Mouse (Mus musculus) olfactory bulb, adult 2 months (tissue): ENCODE data around the gene Hpf1. TPM values are rescaled to one million over a fixed set of nuclear protein-coding genes. Genes with fewer than 3 reads are reported as not detected.

Experiments
- H3K27ac ChIP-seq: fragments of 200-500 bp; 2 replicates; pipeline ENCODE4 v1.5.1; 2012; ENCODE audit warnings: low read depth, low read length; ENCODE audit not compliant: insufficient read depth
- H3K4me1 ChIP-seq: fragments of 200-500 bp; 2 replicates; pipeline ENCODE4 v1.6.1; 2012; ENCODE audit warnings: low read length; ENCODE audit not compliant: control insufficient read depth, insufficient read depth
- H3K4me3 ChIP-seq: fragments of 200-500 bp; 2 replicates; pipeline ENCODE4 v1.5.1; 2012; ENCODE audit warnings: mild to moderate bottlenecking, low read depth, low read length, moderate library complexity; ENCODE audit not compliant: insufficient read depth
- CTCF ChIP-seq: fragments of 200-500 bp; IDR thresholded peaks from 2 replicates; pipeline ENCODE4 v1.5.1; 2012; ENCODE audit warnings: low read depth, mild to moderate bottlenecking, low read length, moderate library complexity; ENCODE audit not compliant: insufficient read depth
- POLR2A ChIP-seq: fragments of 200-500 bp; IDR thresholded peaks from 2 replicates; pipeline ENCODE4 v1.6.1; 2012; ENCODE audit warnings: mild to moderate bottlenecking, low read depth, low read length, moderate library complexity; ENCODE audit not compliant: insufficient read depth
- WGBS: fragments of 180-500 bp; shearing (Covaris S2); methylation state at CpG from one replicate; pipeline ENCODE4 v1.1.7; 2018; 5-methylcytosine and 5-hydroxymethylcytosine counted together
- polyA plus RNA-seq: library from polyadenylated mRNA; stranded (reverse); fragments of >200 nt; gene quantifications from 2 replicates; pipeline ENCODE4 v1.2.4, GENCODE M21; 2012; ENCODE audit warnings: low replicate concordance; ENCODE audit not compliant: missing spikeins, insufficient read depth, insufficient read length

Hpf1 gene
- polyA plus RNA-seq, 1 experiment = not detected

DNA sequence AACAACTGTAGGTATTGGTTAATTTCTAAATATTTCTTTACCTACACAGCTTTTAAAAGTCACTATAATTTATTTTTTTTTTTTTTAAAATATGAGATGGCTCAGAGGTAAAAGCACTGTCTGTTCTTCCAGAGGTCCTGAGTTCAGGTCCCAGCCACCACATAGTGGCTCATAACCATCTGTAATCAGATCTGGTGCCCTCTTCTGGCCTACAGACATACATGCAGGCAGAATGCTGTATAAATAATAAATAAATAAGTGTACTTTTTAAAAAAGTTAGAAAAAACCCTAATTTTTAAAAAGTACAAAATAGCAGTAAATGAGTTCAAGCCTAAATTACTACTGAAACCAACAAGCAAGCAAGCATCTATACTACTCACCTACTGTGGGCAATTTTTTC, 43.4 kb downstream of the Hpf1 start:
- Histone ChIP-seq H3K4me3 (no peak overlapping the region), H3K4me1 (no peaks in the 10 kb centered on the region), H3K27ac (no peak overlapping the region)
- TF ChIP-seq POLR2A (no peak), CTCF (no peak)

DNA sequence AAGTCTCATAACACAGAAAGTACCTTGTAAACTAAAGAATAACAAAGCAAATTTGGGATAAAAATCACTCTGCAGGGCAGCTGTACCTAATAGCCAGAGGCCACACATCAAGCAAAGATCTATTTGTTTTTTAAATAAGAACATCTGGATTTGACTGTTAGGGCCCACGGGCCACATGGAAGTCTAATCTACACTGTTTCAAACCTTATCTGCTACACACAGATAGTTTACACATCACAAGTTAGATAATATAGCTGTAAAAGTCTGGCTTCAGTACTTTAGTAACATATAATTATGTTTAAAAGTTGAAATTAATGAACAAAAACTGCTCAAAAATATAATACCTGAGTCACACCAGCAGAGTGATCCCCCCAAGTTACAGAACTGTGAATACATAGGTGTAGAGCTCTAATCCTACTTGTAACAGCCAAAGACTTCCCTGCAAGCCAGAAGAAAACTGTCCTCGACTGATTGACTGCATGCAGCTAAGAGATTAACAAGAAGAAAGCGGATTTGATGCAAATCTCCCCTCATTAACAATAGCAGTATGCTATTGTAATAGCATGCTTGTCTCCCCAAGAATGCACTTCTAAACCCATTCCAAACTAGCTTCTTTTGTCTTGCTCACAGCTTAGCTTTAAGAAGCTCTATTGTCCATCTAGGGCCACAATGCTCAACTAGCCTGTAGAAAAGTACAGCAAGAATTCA, 48.7 kb downstream of the Hpf1 start:
- TF ChIP-seq POLR2A (no peak), CTCF (no peak)
- no peak overlapping the region for H3K27ac ChIP-seq
- 41% methylated on average over 3 of the region's 3 CpGs for WGBS
- H3K4me3 ChIP-seq = no peak overlapping the region
- no peaks in the 10 kb centered on the region for H3K4me1 ChIP-seq

DNA sequence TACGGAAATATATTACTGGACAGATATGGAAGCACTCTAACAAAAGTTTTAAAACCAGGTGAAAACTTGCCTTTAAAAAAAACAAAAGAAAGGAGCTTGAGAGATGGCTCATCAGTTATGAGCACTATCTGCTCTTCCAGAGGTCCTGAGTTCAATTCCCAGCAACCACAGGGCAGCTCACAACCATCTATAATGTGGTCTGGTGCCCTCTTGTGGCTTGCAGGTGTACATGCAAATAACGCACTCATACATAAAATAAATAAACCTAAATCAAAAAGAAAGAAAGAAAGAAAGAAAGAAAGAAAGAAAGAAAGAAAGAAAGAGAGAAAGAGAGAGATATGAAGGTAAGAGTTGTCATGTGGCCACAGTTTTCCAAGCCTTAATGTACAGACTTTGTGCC, 52.6 kb downstream of the Hpf1 start:
- H3K4me1 ChIP-seq = no peaks in the 10 kb centered on the region
- WGBS = 97% methylated on average over 2 of the region's 2 CpGs
- H3K27ac ChIP-seq = no peak overlapping the region
- no peak overlapping the region for H3K4me3 ChIP-seq
- no peak for TF ChIP-seq CTCF

DNA sequence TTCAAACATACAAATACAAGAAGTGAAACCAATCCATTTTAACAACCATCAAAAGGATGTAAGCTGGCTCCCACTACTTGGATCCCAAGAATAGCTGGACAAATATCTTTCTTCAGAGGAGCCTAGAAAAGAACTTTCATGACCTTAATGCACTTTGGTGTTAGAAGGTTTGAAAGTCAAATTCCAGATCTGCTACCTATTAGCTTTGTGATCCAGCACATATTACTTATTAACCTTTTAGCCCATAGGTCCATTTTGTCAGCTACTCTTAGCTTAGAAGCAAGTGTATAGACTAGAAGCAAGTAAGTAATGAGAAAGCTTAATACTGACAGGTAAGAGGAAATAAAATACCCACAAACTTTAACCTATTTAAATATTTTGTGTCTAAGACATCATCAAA, 57.3 kb downstream of the Hpf1 start:
- TF ChIP-seq CTCF (no peak), POLR2A (no peak)
- Histone ChIP-seq H3K4me1 (no peaks in the 10 kb centered on the region), H3K4me3 (no peak overlapping the region), H3K27ac (no peak overlapping the region)

DNA sequence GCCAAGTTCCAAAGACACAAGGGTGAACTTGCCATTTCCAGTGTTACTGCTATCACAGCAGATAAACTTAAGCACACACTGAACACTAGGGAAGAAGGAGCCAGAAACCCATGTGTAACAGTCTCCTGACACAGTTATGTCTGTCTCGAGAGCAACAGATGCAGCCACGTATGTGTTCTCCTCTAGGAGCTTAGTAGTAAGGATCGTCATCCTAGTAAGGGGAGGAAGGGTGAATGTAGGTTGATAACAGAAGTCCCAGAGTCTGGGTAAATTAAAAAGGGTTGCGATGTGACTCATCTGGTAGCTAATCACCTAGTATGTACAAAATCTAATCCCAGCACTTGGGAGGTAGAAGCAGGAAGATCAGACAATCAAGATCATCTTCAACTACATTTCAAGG, 59.6 kb downstream of the Hpf1 start:
- WGBS = 43% methylated on average over 4 of the region's 4 CpGs
- Histone ChIP-seq H3K4me3 (no peak overlapping the region), H3K27ac (no peak overlapping the region), H3K4me1 (no peaks in the 10 kb centered on the region)
- TF ChIP-seq POLR2A (no peak), CTCF (no peak)

DNA sequence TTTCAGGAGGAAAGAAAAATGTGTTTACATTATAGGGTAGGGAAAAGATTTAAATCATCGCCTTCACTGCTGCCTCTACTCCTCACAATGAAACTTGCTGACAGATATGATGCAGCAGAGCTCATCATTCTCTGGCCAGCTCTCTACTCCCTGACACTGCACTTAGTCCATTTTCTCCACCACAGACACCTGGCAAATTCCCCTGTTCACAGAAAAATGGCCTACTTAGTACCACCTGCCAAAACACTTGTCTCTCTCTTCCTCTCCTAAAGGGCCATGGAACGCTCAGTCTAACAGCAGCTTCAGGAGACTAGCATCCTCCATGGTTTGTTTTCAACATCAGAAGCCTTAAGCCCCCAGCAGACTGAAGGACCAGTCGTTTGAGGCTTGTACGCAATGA, 61.1 kb downstream of the Hpf1 start:
- 66% methylated on average over 4 of the region's 4 CpGs for WGBS
- Histone ChIP-seq H3K4me1 (no peaks in the 10 kb centered on the region), H3K27ac (no peak overlapping the region), H3K4me3 (no peak overlapping the region)
- TF ChIP-seq POLR2A (no peak), CTCF (no peak)

DNA sequence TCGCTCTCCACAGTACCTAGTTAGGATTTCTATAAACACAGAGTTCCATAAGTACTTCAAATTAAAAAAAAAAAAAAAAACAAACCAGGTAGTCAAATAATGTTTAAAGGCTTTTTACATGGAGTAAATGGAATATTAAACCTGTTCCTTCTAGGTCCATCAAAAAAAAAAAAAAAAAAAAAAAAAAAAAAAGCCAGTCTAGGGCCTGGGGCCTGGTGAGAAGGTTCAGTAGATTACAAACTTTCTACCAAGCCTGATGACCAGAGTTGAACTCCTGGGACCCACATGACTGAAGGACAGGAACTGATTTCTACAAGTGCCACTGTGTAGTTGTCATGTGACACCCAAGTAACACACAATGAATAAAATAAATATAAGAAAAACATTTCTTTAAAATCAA, 61.5 kb downstream of the Hpf1 start:
- Histone ChIP-seq H3K4me3 (no peak overlapping the region), H3K4me1 (no peaks in the 10 kb centered on the region), H3K27ac (no peak overlapping the region)
- WGBS = 100% methylated on average over 1 of the region's 1 CpGs
- no peak for TF ChIP-seq CTCF
- no peak for TF ChIP-seq POLR2A

DNA sequence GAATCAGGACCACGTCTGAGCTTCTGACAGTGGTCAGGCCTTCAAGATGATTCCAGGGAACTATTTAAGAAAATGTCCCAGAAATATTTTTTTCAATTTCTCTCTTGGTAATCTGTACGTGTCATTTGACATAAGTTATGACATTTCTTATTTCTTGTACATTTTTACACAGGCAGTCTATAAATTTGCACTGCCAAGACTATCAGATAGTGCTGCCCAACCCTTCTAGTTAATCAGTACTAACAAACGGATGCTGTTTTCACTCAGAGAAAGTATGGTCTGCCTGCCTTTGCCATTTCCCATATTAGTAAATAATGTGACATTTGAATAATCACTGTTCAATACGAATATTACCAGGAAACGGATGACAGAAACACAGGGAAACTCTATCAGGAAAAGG, 62.6 kb downstream of the Hpf1 start:
- no peak for TF ChIP-seq POLR2A
- no peak for TF ChIP-seq CTCF
- no peak overlapping the region for H3K27ac ChIP-seq
- no peaks in the 10 kb centered on the region for H3K4me1 ChIP-seq
- no peak overlapping the region for H3K4me3 ChIP-seq
- 28% methylated on average over 5 of the region's 5 CpGs for WGBS

DNA sequence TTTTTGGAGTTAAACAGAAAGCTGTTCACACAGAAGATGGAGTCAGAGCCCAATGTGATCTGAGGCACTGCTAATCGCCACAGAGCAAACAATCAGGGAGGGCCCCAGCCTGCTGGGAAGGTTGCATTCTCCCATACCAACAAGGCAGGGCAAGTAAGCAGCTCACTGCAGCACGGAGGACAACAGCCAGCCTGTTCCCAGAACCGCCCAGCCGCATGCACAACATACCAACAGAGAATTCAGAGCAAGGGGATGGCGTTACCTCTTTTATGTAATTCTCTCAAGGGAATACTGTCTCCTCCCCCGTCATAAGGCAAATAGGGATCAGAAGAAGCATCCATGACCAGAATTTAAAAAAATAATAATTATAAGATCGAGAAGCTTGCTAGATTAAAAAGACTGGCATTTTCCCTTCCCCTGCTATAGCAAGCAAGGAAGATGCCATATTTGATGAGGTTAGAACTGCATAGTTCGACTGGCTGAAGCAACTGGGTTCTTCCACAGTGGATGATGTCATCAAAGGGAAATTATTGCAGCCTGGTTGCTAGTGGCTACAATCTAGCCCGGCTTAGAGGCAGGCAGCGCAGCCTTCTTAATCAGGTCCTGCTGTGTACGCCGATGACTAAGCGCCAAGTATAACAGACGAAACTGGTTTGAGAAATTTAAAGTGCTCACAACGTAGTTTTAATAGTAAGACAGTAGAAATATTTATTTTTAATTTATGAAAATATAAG, 64.2 kb downstream of the Hpf1 start:
- TF ChIP-seq CTCF (no peak), POLR2A (no peak)

DNA sequence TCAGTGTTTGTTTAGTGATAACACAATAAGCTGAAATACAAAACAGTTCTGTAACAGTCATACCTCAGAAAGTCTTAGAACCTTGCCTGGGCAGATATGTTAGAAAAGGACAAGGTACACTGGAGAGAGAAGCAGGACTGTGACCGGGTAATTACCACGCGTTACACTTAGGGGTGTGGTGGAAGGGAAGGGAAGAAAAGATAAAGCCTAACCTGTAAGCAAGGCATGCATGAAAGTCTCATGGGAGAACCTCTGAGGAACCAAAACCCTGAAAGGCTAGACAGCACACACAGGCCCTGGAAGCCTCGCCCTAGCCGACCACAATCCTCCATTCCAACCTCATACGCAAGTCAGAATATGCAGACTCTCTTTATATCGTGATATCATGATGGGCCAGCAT, 66.6 kb downstream of the Hpf1 start:
- Histone ChIP-seq H3K27ac (no peak overlapping the region), H3K4me1 (no peaks in the 10 kb centered on the region), H3K4me3 (no peak overlapping the region)
- TF ChIP-seq POLR2A (no peak), CTCF (no peak)
- WGBS = 98% methylated on average over 7 of the region's 7 CpGs

More for the DNA sequence above, 64.2 kb downstream of the Hpf1 start:
- H3K4me3 ChIP-seq = peak overlapping the region; percentile 55
- under 1% methylated on average over 15 of the region's 15 CpGs for WGBS
- peak overlapping the region; percentile 87 for H3K27ac ChIP-seq
- H3K4me1 ChIP-seq = no peaks in the 10 kb centered on the region

Other genes starting within 250 kb of the Hpf1 start
- gene Clcn3, start 92.9 kb downstream of the Hpf1 start, polyA plus RNA-seq = 224 TPM in 1 of 2 replicates, not detected in the other
- gene Nek1, start 102.8 kb downstream of the Hpf1 start, polyA plus RNA-seq = not detected in 2 replicates